Mouse (Mus musculus): ENCODE measurements around the gene Rere.

- TF ChIP-seq CTCF (IDR thresholded peaks at IDR 0.05; ENCODE audit: control insufficient read depth, insufficient read depth, insufficient replicate concordance, low read depth, low read length) (no peak), POLR2A (IDR thresholded peaks at IDR 0.05; ENCODE audit: control insufficient read depth, low read depth, low read length) (no peak)
Measured at GRCm38 (mm10) chr4:150473437-150474070, 192.1 kb downstream of the Rere start.
